Mouse (Mus musculus) frontal cortex, adult 2 months (tissue): ENCODE data around the gene Chst15. TPM values are rescaled to one million over a fixed set of nuclear protein-coding genes. Genes with fewer than 3 reads are reported as not detected.

Source experiments
- DNase-seq, 2 experiments: peaks; one replicate each; pipeline ENCODE4 v3.0.0; 2022; ENCODE audit warnings: low spot score in 1 of 2; ENCODE audit errors: extremely low spot score in 1 of 2
- polyA plus RNA-seq: library from polyadenylated mRNA; depleted of rRNA; stranded (reverse); fragments of >200 nt; gene quantifications from 2 replicates; pipeline ENCODE4 v1.2.3, GENCODE M21; 2012; rRNA removed

Chst15 gene
- 18.2 and 19.2 TPM in 2 replicates for polyA plus RNA-seq

- DNase-seq: peak; percentile 25 to 51
Observed at GRCm38 (mm10) chr7:132317036-132317541, at the start of gene Chst15. Gene Chst15 (minus strand): TSS chr7:132317228.

- no peak for DNase-seq
Observed at GRCm38 (mm10) chr7:132365703-132366384, 48.8 kb upstream of the Chst15 start.

GRCm38 (mm10) chr7:132365111-132365510, 48.1 kb upstream of the Chst15 start:
- DNase-seq: no peak

GRCm38 (mm10) chr7:132364506-132364905, 47.5 kb upstream of the Chst15 start:
- no peak for DNase-seq

- DNase-seq: no peak
Observed at GRCm38 (mm10) chr7:132360336-132360735, 43.3 kb upstream of the Chst15 start.

GRCm38 (mm10) chr7:132358709-132359108, 41.7 kb upstream of the Chst15 start:
- DNase-seq: no peak

GRCm38 (mm10) chr7:132358250-132358649, 41.2 kb upstream of the Chst15 start:
- no peak for DNase-seq

GRCm38 (mm10) chr7:132357841-132358237, 40.8 kb upstream of the Chst15 start:
- DNase-seq: no peak

GRCm38 (mm10) chr7:132356881-132357840, 40.1 kb upstream of the Chst15 start:
- no peak for DNase-seq

GRCm38 (mm10) chr7:132356185-132356584, 39.2 kb upstream of the Chst15 start:
- DNase-seq: peak; percentile 31 to 48

GRCm38 (mm10) chr7:132355767-132356166, 38.7 kb upstream of the Chst15 start:
- DNase-seq: no peak

GRCm38 (mm10) chr7:132349075-132349572, 32.1 kb upstream of the Chst15 start:
- no peak for DNase-seq

- DNase-seq: peak in 1 of 2 experiments; percentile 28
Observed at GRCm38 (mm10) chr7:132347273-132348045, 30.4 kb upstream of the Chst15 start.

- no peak for DNase-seq
Observed at GRCm38 (mm10) chr7:132345526-132346070, 28.6 kb upstream of the Chst15 start.

GRCm38 (mm10) chr7:132344606-132345005, 27.6 kb upstream of the Chst15 start:
- DNase-seq: no peak

- no peak for DNase-seq
Observed at GRCm38 (mm10) chr7:132343900-132344299, 26.9 kb upstream of the Chst15 start.

- no peak for DNase-seq
Observed at GRCm38 (mm10) chr7:132343146-132343545, 26.1 kb upstream of the Chst15 start.

GRCm38 (mm10) chr7:132339041-132339839, 22.2 kb upstream of the Chst15 start:
- no peak for DNase-seq

- DNase-seq: no peak
Observed at GRCm38 (mm10) chr7:132338350-132338749, 21.3 kb upstream of the Chst15 start.
